Mouse (Mus musculus): ENCODE results near the gene Ankrd35. TPM values are rescaled to one million over a fixed set of nuclear protein-coding genes. Genes with fewer than 3 reads are reported as not detected.
"Not testable (repeated sequence)": the region's sequence is repeated elsewhere in the genome, so short reads cannot be mapped to it uniquely, and the experiment has no call there.

Gene Ankrd35
- polyA plus RNA-seq, 1 experiment from 2014 or later = 10.2 TPM

DNA sequence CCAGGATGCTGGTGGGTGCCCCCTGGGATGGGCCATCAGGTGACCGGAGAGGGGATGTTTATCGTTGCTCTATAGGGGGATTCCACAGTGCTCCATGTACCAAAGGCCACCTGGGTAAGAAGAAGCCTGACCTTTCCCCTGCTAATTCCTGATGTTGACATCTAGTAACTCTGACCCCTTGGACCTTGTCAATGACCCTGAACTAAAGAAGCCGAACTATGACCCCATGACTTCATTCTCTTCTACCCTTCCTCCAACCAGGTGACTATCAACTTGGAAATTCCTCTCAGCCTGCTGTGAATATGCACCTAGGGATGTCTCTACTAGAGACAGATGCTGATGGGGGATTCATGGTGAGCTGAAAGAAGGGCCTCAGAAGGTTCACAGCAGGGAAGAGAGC is 22.6 kb upstream of the Ankrd35 start:
- no peaks in the 10 kb centered on the region for H3K4me1 ChIP-seq
- WGBS = 82% methylated on average over 3 of the region's 3 CpGs
- H3K4me3 ChIP-seq (replicated peaks) = no peak overlapping the region
- H3K4me2 ChIP-seq (replicated peaks) = no peak overlapping the region
- peaks cover 18% of the 10 kb centered on the region for H3K36me3 ChIP-seq
- no peak overlapping the region for H3K9ac ChIP-seq
- no peaks in the 10 kb centered on the region for H3K27me3 ChIP-seq
- H3K27ac ChIP-seq (replicated peaks) = no peak overlapping the region
- ATAC-seq (ENCODE audit: insufficient number of reproducible peaks, low FRiP score, low TSS enrichment, low read depth) = no peak
- H3K9me3 ChIP-seq (replicated peaks) = no peaks in the 10 kb centered on the region

DNA sequence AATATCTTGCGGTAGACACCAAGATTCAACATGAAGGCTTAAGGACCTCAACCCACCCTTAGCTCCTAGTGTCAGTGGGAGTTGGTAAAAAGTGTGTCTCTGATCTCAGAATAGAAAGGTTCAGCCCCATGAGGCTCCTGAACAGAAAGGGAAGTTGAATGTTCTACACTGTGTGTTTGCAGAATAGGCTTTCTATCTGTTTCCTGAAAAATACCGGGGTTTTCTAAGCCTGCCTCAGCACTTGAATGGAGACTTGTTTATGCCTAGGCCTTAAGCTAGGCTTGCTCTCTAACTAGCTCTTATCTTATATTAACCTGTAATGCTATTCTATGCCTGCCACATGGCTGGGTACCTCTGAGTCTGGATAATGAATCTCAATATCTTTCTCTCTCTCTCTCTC is 9.0 kb upstream of the Ankrd35 start:
- H3K9me3 ChIP-seq (replicated peaks) = no peaks in the 10 kb centered on the region
- no peak for ATAC-seq (ENCODE audit: insufficient number of reproducible peaks, low FRiP score, low TSS enrichment, low read depth)
- no peak overlapping the region for H3K4me2 ChIP-seq (replicated peaks)
- peaks cover 21% of the 10 kb centered on the region for H3K4me1 ChIP-seq
- H3K36me3 ChIP-seq = peaks cover 7% of the 10 kb centered on the region; the same call in 1 of the 2 replicates
- 84% methylated on average over 2 of the region's 2 CpGs for WGBS
- H3K27me3 ChIP-seq = no peaks in the 10 kb centered on the region
- no peak overlapping the region for H3K27ac ChIP-seq (replicated peaks)
- no peak overlapping the region for H3K9ac ChIP-seq
- H3K4me3 ChIP-seq (replicated peaks) = no peak overlapping the region

DNA sequence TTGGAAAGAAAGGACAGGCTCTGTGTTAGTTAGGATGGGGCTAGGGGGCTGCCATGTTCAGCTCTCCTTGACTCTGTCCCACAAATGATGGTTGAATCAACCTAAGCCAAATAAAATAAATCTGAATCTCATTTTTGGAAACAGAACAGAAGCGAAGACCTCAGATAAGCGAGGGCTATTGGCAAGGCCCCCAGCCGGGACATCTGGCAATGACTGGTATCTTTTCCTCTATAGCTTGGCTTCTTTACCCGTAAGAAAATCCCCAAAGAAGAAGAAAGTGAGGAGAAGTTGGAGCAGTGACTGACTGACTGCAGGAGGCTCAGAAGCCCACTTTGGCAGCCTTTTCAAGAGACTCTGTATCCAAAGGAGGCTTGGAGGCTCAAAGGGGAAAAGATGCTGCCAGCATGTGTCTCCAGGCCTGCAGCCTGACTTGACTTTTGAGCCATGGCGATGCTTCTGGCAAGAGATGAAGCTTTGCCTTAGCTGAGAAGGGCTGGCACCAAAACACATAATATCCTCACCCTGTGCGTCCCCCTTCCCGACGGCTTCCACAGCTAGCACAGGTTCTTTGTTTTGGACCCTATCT is 7.1 kb upstream of the Ankrd35 start:
- H3K27me3 ChIP-seq = no peaks in the 10 kb centered on the region
- H3K9me3 ChIP-seq (replicated peaks) = no peaks in the 10 kb centered on the region
- 32% methylated on average over 8 of the region's 8 CpGs for WGBS
- peak overlapping the region; percentile 47 for H3K4me2 ChIP-seq (replicated peaks)
- peak overlapping the region; percentile 24 for H3K4me3 ChIP-seq (replicated peaks)
- no peak for ATAC-seq (ENCODE audit: insufficient number of reproducible peaks, low FRiP score, low TSS enrichment, low read depth)
- H3K9ac ChIP-seq = no peak overlapping the region
- H3K36me3 ChIP-seq = no peaks in the 10 kb centered on the region
- H3K27ac ChIP-seq (replicated peaks) = peak overlapping the region; percentile 87
- H3K4me1 ChIP-seq = peaks cover 21% of the 10 kb centered on the region

DNA sequence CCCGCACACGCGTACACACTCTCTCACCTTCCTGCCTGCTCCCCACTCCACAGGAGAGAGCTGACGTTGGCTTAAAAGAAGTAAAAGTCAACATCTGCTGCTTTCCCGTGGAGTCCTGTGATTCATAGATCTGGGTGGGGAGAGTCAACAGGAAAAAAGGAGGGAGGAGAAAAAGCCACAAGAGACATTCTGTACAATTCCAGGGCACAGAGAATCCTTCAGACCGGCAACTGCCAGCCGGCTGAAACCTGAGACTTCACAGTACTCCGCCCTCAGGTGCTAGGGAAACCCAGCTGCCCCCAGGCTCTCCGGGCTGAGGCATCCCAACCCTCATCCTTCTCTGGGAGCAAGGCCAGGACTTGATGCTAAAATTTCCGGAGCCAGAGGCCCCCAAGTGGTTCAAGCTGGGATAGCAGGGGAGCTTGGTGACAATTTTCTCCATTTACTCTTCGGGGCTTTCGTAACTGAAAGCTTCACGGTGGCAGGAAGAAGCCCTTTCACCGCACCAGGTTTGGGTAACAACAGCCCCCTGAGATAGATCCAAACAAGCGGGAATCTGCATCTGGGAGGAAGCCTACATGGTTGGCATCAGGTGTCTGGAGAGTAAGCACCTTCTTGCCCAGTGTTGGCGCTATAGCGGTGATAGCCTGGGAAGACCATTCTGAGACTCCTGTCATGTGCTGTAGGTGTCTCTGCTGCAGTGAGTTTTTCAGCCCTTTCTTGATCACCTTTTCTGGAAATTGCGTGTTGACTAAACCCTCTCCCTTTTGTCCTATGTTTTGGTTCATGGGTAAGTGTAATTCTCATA is 6.3 kb upstream of the Ankrd35 start:
- Histone ChIP-seq H3K27me3 (no peaks in the 10 kb centered on the region), H3K9me3 (replicated peaks) (no peaks in the 10 kb centered on the region), H3K4me3 (replicated peaks) (peak overlapping the region; percentile 24), H3K9ac (no peak overlapping the region), H3K4me2 (replicated peaks) (peak overlapping the region; percentile 47), H3K36me3 (no peaks in the 10 kb centered on the region), H3K27ac (replicated peaks) (peak overlapping the region; percentile 87), H3K4me1 (peaks cover 21% of the 10 kb centered on the region)
- 5% methylated on average over 18 of the region's 18 CpGs for WGBS
- ATAC-seq (ENCODE audit: insufficient number of reproducible peaks, low FRiP score, low TSS enrichment, low read depth) = peak; percentile 92

DNA sequence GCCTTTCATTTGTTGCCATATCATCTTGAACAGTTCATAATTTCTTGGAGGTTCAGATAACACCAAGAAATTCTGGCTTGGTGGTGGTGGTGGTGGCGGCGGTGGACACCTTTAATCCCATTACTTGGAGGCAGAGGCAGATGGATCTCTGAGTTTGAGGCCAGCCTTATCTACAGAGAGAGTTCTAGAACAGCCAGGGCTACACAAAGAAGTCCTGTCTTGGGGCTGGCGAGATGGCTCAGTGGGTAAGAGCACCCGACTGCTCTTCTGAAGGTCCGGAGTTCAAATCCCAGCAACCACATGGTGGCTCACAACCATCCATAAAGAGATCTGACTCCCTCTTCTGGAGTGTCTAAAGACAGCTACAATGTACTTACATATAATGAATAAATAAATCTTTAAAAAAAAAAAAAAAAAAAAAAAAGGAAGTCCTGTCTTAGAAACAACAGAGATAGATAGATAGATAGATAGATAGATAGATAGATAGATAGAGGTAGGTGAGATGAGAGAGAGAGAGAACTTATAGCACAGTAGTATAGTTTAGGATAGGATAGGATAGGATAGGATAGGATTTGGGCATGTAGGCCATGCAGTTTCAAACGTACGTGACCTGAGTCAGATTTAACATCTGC is 4.1 kb upstream of the Ankrd35 start:
- WGBS = 88% methylated on average over 7 of the region's 7 CpGs
- peaks cover 27% of the 10 kb centered on the region for H3K4me1 ChIP-seq
- not testable (repeated sequence) for H3K9me3 ChIP-seq (replicated peaks); H3K27ac ChIP-seq (replicated peaks); H3K9ac ChIP-seq; ATAC-seq (ENCODE audit: insufficient number of reproducible peaks, low FRiP score, low TSS enrichment, low read depth); H3K4me3 ChIP-seq (replicated peaks); H3K4me2 ChIP-seq (replicated peaks); H3K27me3 ChIP-seq; H3K36me3 ChIP-seq

DNA sequence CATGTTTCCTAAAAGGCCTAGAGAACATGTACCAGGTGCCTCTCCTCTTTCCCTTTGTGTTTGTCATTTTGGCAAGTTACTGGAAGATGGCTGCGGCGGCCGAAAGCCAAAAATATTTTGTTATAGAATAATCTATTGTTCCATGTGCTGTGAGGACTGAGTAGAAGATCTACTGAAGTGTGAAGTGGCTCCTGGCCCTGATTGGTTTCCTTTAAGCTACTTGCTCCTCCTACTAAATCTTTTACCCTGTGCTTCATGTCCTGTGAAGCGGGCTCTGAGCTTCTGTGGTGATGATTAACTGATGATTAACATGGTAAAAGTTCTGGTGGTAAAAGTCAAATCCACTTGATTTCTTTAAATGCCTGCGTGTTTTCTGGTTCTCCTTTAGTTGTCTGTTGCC is 3.0 kb upstream of the Ankrd35 start:
- 93% methylated on average over 5 of the region's 5 CpGs for WGBS
- Histone ChIP-seq H3K27me3 (no peaks in the 10 kb centered on the region), H3K36me3 (no peaks in the 10 kb centered on the region), H3K9ac (no peak overlapping the region), H3K4me3 (replicated peaks) (no peak overlapping the region), H3K9me3 (replicated peaks) (no peaks in the 10 kb centered on the region), H3K4me2 (replicated peaks) (no peak overlapping the region), H3K4me1 (peaks cover 27% of the 10 kb centered on the region), H3K27ac (replicated peaks) (no peak overlapping the region)
- no peak for ATAC-seq (ENCODE audit: insufficient number of reproducible peaks, low FRiP score, low TSS enrichment, low read depth)

DNA sequence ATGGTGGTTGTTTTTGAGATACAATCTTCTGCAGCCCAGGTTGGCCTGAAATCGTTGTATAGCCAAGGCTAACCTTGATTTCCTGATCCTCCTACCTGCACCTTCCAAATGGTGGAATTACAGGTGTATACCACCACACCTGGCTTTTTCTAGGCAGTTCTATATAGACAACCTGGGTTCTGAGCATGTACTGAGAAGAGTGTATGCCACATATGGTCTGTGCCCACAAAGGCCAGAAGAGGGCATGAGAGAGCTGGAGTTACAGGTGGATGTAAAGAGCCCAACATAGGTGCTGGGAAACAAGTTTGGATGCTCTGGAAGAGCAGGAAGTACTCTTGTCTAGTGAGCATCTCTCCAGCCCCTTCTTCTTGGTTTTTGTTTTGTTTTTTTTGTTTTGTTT is 2.6 kb upstream of the Ankrd35 start:
- Histone ChIP-seq H3K27ac (replicated peaks) (no peak overlapping the region), H3K36me3 (no peaks in the 10 kb centered on the region), H3K27me3 (no peaks in the 10 kb centered on the region), H3K9me3 (replicated peaks) (no peaks in the 10 kb centered on the region), H3K4me1 (peaks cover 25% of the 10 kb centered on the region), H3K4me3 (replicated peaks) (no peak overlapping the region), H3K4me2 (replicated peaks) (no peak overlapping the region), H3K9ac (no peak overlapping the region)
- ATAC-seq (ENCODE audit: insufficient number of reproducible peaks, low FRiP score, low TSS enrichment, low read depth) = no peak
- WGBS = 51% methylated on average over 1 of the region's 1 CpGs

DNA sequence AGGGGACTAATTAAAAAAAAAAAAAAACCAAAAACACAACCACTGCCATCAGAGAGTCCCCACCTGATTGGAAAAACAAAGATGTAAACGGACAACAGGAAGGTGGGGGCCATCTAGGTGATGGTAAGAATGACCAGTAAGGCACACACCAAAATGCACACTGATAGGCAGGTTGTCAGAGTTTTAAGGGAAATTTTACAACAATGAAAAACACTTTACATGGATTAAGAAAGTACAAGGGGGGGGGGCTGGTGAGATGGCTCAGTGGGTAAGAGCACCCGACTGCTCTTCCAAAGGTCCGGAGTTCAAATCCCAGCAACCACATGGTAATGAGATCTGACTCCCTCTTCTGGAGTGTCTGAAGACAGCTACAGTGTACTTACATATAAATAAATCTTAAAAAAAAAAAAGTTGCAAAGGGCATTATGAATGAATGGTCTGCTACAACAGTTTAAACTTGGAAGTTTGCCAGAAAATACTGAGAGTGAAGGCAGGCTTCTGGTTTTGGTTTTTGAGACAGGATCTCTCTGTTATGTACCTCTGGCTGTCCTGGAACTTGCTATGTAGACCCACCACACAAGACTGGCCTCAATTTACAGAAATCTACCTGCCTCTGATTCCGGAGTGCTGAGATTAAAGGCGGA is 1.4 kb upstream of the Ankrd35 start:
- Histone ChIP-seq H3K9me3 (replicated peaks) (no peaks in the 10 kb centered on the region), H3K36me3 (no peaks in the 10 kb centered on the region)
- ATAC-seq (ENCODE audit: insufficient number of reproducible peaks, low FRiP score, low TSS enrichment, low read depth) = no peak

DNA sequence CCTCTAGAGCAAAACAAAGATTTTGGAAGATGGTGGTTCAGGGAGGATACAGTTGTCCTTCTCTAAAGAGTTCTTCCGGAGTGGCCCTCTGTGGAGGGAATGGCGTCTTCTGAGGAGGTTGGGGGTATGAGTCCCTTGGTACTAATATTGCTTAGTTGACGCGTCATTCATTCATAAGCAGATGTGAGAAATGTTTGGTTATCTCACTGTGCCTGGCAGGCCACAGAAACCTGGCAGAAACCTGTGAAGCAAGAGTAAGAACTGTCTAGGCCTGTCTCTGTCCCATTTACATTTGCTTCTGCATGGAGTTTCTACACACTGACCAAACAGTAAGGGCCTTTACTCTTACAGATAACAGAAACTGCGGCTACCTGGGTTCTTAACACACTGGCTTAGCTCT is 1.6 kb downstream of the Ankrd35 start:
- no peak overlapping the region for H3K9ac ChIP-seq
- H3K27me3 ChIP-seq = no peaks in the 10 kb centered on the region
- no peaks in the 10 kb centered on the region for H3K9me3 ChIP-seq (replicated peaks)
- H3K4me2 ChIP-seq (replicated peaks) = no peak overlapping the region
- H3K4me3 ChIP-seq (replicated peaks) = no peak overlapping the region
- ATAC-seq (ENCODE audit: insufficient number of reproducible peaks, low FRiP score, low TSS enrichment, low read depth) = no peak
- peaks cover 13% of the 10 kb centered on the region; the same call in 1 of the 2 replicates for H3K4me1 ChIP-seq
- 86% methylated on average over 5 of the region's 5 CpGs for WGBS
- no peak overlapping the region for H3K27ac ChIP-seq (replicated peaks)
- H3K36me3 ChIP-seq = no peaks in the 10 kb centered on the region

More for the DNA sequence above, 1.4 kb upstream of the Ankrd35 start:
- peaks cover 14% of the 10 kb centered on the region for H3K4me1 ChIP-seq
- no peaks in the 10 kb centered on the region for H3K27me3 ChIP-seq
- no peak overlapping the region for H3K4me2 ChIP-seq (replicated peaks)
- 93% methylated on average over 5 of the region's 5 CpGs for WGBS
- H3K27ac ChIP-seq (replicated peaks) = no peak overlapping the region
- no peak overlapping the region for H3K4me3 ChIP-seq (replicated peaks)
- no peak overlapping the region for H3K9ac ChIP-seq

DNA sequence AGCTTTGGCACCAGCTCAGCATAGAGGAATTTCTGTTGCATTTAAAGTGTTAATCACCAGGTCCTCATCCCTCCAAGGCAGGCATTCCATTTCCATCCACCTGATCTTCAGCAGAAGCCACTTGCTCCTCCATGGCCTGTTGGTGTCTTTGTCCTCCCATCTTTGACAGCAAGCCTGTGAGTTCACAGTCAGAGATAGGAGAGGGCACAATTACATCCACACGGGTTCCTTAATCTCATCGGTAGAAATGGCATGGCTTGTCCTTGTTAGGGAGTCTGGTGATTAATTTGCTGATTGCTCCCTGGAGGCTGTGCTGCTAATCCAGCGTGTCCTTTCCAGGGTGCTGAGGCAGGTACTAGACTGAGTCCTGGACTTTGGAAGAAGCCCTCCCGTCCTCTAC is 3.6 kb downstream of the Ankrd35 start:
- Histone ChIP-seq H3K36me3 (no peaks in the 10 kb centered on the region), H3K9me3 (replicated peaks) (no peaks in the 10 kb centered on the region), H3K27me3 (no peaks in the 10 kb centered on the region), H3K4me3 (replicated peaks) (no peak overlapping the region), H3K9ac (no peak overlapping the region), H3K27ac (replicated peaks) (no peak overlapping the region), H3K4me2 (replicated peaks) (no peak overlapping the region), H3K4me1 (peaks cover 13% of the 10 kb centered on the region; the same call in 1 of the 2 replicates)
- ATAC-seq (ENCODE audit: insufficient number of reproducible peaks, low FRiP score, low TSS enrichment, low read depth) = no peak
- 60% methylated on average over 4 of the region's 4 CpGs for WGBS

DNA sequence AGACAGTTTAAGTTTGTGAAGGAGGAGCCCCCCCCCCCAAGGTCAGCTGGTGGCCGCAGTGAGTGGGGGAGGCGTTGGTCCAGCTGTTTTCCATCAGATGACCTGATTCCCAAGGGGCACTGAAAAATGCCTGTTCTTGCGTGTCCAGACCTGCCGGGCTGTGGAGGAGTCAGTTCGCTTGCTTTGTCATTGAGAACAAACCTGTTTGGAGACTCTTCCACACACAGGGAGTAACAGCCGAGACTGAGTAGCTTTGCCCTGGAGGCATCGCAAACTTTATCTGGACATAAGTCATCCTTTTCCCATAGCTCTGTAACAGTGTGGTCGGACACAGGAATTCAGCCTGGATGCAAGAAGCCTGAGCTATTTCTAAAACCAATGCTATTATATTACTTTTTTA is 4.5 kb downstream of the Ankrd35 start:
- H3K9me3 ChIP-seq (replicated peaks) = no peaks in the 10 kb centered on the region
- no peaks in the 10 kb centered on the region for H3K36me3 ChIP-seq
- no peak overlapping the region for H3K4me3 ChIP-seq (replicated peaks)
- H3K4me1 ChIP-seq = peaks cover 18% of the 10 kb centered on the region
- ATAC-seq (ENCODE audit: insufficient number of reproducible peaks, low FRiP score, low TSS enrichment, low read depth) = no peak
- 8% methylated on average over 8 of the region's 8 CpGs for whole genome bisulfite sequencing
- H3K4me2 ChIP-seq (replicated peaks) = 0 out of 2 replicates have a peak overlapping the region, but pooled peaks have one; percentile 10
- H3K27ac ChIP-seq (replicated peaks) = peak overlapping the region; percentile 78
- H3K9ac ChIP-seq = no peak overlapping the region
- no peaks in the 10 kb centered on the region for H3K27me3 ChIP-seq
